Mouse (Mus musculus): ENCODE data around the gene Foxn3.

Foxn3 gene

GRCm38 (mm10) chr12:99330822-99331285 is 232.5 kb downstream of the Foxn3 start:
- no peak for DNase-seq (ENCODE audit: low read depth, low spot score)

- no peak for DNase-seq (ENCODE audit: low read depth, low spot score)
These were observed 233.8 kb downstream of the Foxn3 start for GRCm38 (mm10) chr12:99329301-99330257.

GRCm38 (mm10) chr12:99326157-99326556 is 237.2 kb downstream of the Foxn3 start:
- no peak for DNase-seq (ENCODE audit: low read depth, low spot score)

GRCm38 (mm10) chr12:99321633-99322431 is 241.6 kb downstream of the Foxn3 start:
- no peak for DNase-seq (ENCODE audit: low read depth, low spot score)

GRCm38 (mm10) chr12:99320966-99321496 is 242.4 kb downstream of the Foxn3 start:
- DNase-seq (ENCODE audit: low read depth, low spot score): no peak

- no peak for DNase-seq (ENCODE audit: low read depth, low spot score)
These were observed 243.5 kb downstream of the Foxn3 start for GRCm38 (mm10) chr12:99319896-99320295.

GRCm38 (mm10) chr12:99319171-99319570 is 244.2 kb downstream of the Foxn3 start:
- DNase-seq (ENCODE audit: low read depth, low spot score): no peak

GRCm38 (mm10) chr12:99315931-99316330 is 247.5 kb downstream of the Foxn3 start:
- no peak for DNase-seq (ENCODE audit: low read depth, low spot score)

GRCm38 (mm10) chr12:99314817-99315216 is 248.6 kb downstream of the Foxn3 start:
- DNase-seq (ENCODE audit: low read depth, low spot score): no peak

GRCm38 (mm10) chr12:99311303-99311702 is 252.1 kb downstream of the Foxn3 start:
- DNase-seq (ENCODE audit: low read depth, low spot score): no peak

GRCm38 (mm10) chr12:99309937-99310336 is 253.4 kb downstream of the Foxn3 start:
- DNase-seq (ENCODE audit: low read depth, low spot score): no peak

GRCm38 (mm10) chr12:99308541-99309089 is 254.8 kb downstream of the Foxn3 start:
- no peak for DNase-seq (ENCODE audit: low read depth, low spot score)

- DNase-seq (ENCODE audit: low read depth, low spot score): no peak
These were observed 256.7 kb downstream of the Foxn3 start for GRCm38 (mm10) chr12:99306536-99307204.

- no peak for DNase-seq (ENCODE audit: low read depth, low spot score)
These were observed 257.4 kb downstream of the Foxn3 start for GRCm38 (mm10) chr12:99305784-99306535.

- DNase-seq (ENCODE audit: low read depth, low spot score): no peak
These were observed 258.1 kb downstream of the Foxn3 start for GRCm38 (mm10) chr12:99305324-99305723.

GRCm38 (mm10) chr12:99304056-99304455 is 259.3 kb downstream of the Foxn3 start:
- DNase-seq (ENCODE audit: low read depth, low spot score): no peak

- DNase-seq (ENCODE audit: low read depth, low spot score): no peak
These were observed 259.8 kb downstream of the Foxn3 start for GRCm38 (mm10) chr12:99303581-99303980.

GRCm38 (mm10) chr12:99299900-99300299 is 263.5 kb downstream of the Foxn3 start:
- DNase-seq (ENCODE audit: low read depth, low spot score): no peak

- DNase-seq (ENCODE audit: low read depth, low spot score): no peak
These were observed 264.4 kb downstream of the Foxn3 start for GRCm38 (mm10) chr12:99298851-99299600.

GRCm38 (mm10) chr12:99298242-99298641 is 265.1 kb downstream of the Foxn3 start:
- no peak for DNase-seq (ENCODE audit: low read depth, low spot score)

Data from retina, postnatal 7 days (tissue).